Mouse (Mus musculus) embryonic fibroblast, embryonic 13.5 days (primary cell): ENCODE measurements at regions not wholly inside any gene's neighbourhood (a gene's known extent, or its start where the extent isn't known, plus 50 kb on each side); places are given as distances from the start of the nearest gene placed in this dataset.

Experiments used
- CTCF ChIP-seq: IDR thresholded peaks from 2 replicates; pipeline ENCODE4 v1.5.1; 2011; ENCODE audit warnings: mild to moderate bottlenecking, control low read depth, low read length, moderate library complexity, borderline replicate concordance; ENCODE audit not compliant: insufficient read depth
- POLR2A ChIP-seq: IDR thresholded peaks from 2 replicates; pipeline ENCODE4 v1.6.1; 2011; ENCODE audit warnings: low read depth, mild to moderate bottlenecking, control low read depth, low read length, moderate library complexity

GRCm38 (mm10) chr13:26158703-26159102 lies 611.3 kb downstream of the Hdgfl1 start:
- TF ChIP-seq CTCF = peak; percentile 68; the same call in 1 of the 2 replicates
- no peak for TF ChIP-seq POLR2A
